Mouse (Mus musculus): Measurements from ENCODE around the gene Elmod3. TPM values are rescaled to one million over a fixed set of nuclear protein-coding genes. Genes with fewer than 3 reads are reported as not detected.

Elmod3 gene
- total and polyA plus RNA-seq, 3 experiments: 4.2 to 9.0 (median 7.1) TPM

DNA sequence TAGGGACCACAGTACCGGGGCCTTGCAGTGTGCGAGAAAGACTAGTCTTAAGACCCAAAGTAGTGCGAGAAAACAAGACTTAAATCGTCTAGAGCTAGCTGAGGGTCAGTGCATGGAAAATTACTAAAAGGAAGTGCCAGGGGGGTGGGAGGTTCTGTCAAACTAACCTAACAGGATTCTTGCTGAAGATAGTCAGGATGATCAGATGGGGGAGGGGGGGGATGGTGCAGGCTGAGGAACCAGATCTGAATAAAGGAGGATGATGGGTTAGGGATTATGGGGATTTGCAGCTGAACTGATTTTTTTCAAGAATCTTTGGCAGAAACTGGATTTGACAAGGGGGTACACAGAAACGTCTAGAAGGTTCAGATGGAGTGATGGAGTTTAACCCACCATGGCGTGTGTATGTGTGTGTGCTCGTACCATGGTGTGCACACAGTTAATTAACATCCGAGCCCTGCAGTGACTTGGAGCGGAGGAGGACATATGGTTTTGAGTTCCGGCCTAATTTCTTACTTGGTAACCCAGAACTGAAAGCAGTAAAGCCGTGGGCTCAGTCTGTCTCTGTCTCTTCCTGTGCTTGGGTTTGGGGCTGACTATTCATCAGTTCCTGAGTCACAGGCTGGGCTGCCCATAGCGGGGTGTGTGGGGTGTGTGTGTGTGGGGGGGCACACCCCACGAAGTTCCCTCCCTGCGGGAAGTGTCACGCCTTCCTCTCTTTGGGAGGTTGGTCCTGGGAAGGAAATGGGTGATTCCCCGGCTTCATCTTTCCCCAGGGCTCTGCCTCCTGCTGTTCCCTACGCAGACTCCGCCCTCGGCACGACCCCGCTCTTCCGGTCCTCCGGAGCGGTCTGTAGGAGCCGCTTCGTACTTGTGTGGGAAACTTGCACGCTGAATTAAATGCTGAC lies 45.8 kb downstream of the Elmod3 start (continued):
- TF ChIP-seq BHLHE40 (IDR thresholded peaks at IDR 0.05; ENCODE audit: low read depth, low read length): no peak; the same call in 1 of the 2 replicates
- TF ChIP-seq USF2 (conservative IDR thresholded peaks at IDR 0.05; ENCODE audit: low read depth, low read length): no peak

DNA sequence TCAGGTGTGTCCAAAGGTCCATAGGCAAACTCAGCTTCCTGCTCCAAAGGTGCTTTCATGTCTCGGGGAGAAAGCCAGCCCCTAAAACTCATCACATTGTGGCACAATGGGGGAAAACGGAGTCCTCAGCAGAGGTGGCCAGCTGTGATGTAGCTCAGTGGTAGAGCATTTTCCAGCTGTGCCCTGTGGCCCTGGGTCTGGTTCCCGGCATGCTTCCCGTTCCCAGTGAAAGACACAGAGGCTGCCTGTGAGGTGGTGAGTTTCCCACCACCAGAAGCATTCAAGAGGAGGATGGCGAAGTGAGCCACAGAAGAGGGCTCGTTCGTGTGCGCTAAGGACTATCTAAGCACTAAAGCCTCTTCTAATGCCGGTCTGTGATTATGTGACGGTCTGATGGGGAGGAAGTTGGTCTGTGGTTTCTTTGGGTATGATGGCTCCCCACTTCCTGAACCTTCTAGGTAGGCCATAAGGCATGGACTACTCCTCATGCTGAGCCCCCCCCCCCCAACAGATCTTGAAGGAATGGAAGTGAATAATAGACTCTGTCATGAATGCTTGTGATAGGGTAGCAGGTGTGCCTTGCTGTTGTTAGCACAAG lies 47.6 kb downstream of the Elmod3 start:
- Histone ChIP-seq H3K27ac (ENCODE audit: insufficient read depth, low read depth) (peak overlapping the region; percentile 60), H3K4me1 (ENCODE audit: control insufficient read depth in 1 of 2, insufficient read depth in 2 of 2) (peaks cover 11 to 41% of the 10 kb centered on the region in 2 experiments), H3K4me3 (replicated peaks in 1 of 3; ENCODE audit: low read depth in 2 of 3, low read length in 2 of 3, poor library complexity in 1 of 3) (peak overlapping the region; percentile 51 to 75 (median 63)), H3K36me3 (replicated peaks in 1 of 2; ENCODE audit: control insufficient read depth in 1 of 2, insufficient read depth in 1 of 2, low read length in 1 of 2) (peaks cover 4 to 20% of the 10 kb centered on the region in 2 experiments), H3K79me2 (replicated peaks; ENCODE audit: control insufficient read depth, extremely low read depth, insufficient read depth, poor library complexity, severe bottlenecking) (peaks cover 14% of the 10 kb centered on the region), H3K9ac (ENCODE audit: insufficient read depth, low read depth) (peak overlapping the region; percentile 59), H3K4me2 (ENCODE audit: insufficient read depth, low read depth, poor library complexity, severe bottlenecking) (peak overlapping the region; percentile 73), H3K9me3 (replicated peaks; ENCODE audit: low read length) (peaks cover 3% of the 10 kb centered on the region), H3K27me3 (replicated peaks) (no peaks in the 10 kb centered on the region)
- peak; percentile 37 for DNase-seq (ENCODE audit: extremely low read depth)
- TF ChIP-seq MYC (IDR thresholded peaks at IDR 0.05; ENCODE audit: low read depth, low read length) (0 out of 2 replicates have a peak, but pooled peaks have one; percentile 12), JUN (IDR thresholded peaks at IDR 0.05; ENCODE audit: insufficient read depth, low read depth, low read length) (no peak), SIN3A (IDR thresholded peaks at IDR 0.05; ENCODE audit: low read length) (peak; percentile 59)
- in situ Hi-C loops (cut with MboI; ENCODE audit: low pct_ligation_motif_present, low pct_unique_long_range_greater_than_20kb, low sequenced_read_pairs): no loop called here
- dilution Hi-C loops (cut with MboI; ENCODE audit: extremely low pct_ligation_motif_present, extremely low pct_unique_long_range_greater_than_20kb, low sequenced_read_pairs): no loop called here

- DNase-seq (ENCODE audit: extremely low read depth): peak; percentile 20
- H3K9me3 ChIP-seq (replicated peaks; ENCODE audit: low read length): peaks cover 3% of the 10 kb centered on the region
- H3K27me3 ChIP-seq (replicated peaks): no peaks in the 10 kb centered on the region
- dilution Hi-C loops (cut with MboI; ENCODE audit: extremely low pct_ligation_motif_present, extremely low pct_unique_long_range_greater_than_20kb, low sequenced_read_pairs) (no loop called here), in situ Hi-C loops (cut with MboI; ENCODE audit: low pct_ligation_motif_present, low pct_unique_long_range_greater_than_20kb, low sequenced_read_pairs) (no loop called here)
- TF ChIP-seq JUND (conservative IDR thresholded peaks at IDR 0.05; ENCODE audit: low read depth, low read length) (no peak), CHD1 (IDR thresholded peaks at IDR 0.05; ENCODE audit: low read depth, low read length) (no peak), ZMIZ1 (IDR thresholded peaks at IDR 0.05; ENCODE audit: low read depth, low read length) (no peak), MYC (IDR thresholded peaks at IDR 0.05; ENCODE audit: low read depth, low read length) (no peak), HCFC1 (IDR thresholded peaks at IDR 0.05; ENCODE audit: low read depth, low read length) (no peak), NRF1 (IDR thresholded peaks at IDR 0.05; ENCODE audit: low read depth, low read length) (no peak), POLR2A (IDR thresholded peaks at IDR 0.05; ENCODE audit: low read depth, low read length) (no peak), MXI1 (IDR thresholded peaks at IDR 0.05; ENCODE audit: low read depth, low read length) (0 out of 2 replicates have a peak, but pooled peaks have one; percentile 6), SIN3A (IDR thresholded peaks at IDR 0.05; ENCODE audit: low read length) (0 out of 2 replicates have a peak, but pooled peaks have one; percentile 19), KAT2A (IDR thresholded peaks at IDR 0.05; ENCODE audit: insufficient replicate concordance, low read length) (no peak)
- peak overlapping the region; percentile 59 for H3K9ac ChIP-seq (ENCODE audit: insufficient read depth, low read depth)
- peak overlapping the region; percentile 51 to 75 (median 63) for H3K4me3 ChIP-seq (replicated peaks in 1 of 3; ENCODE audit: low read depth in 2 of 3, low read length in 2 of 3, poor library complexity in 1 of 3)
- H3K79me2 ChIP-seq (replicated peaks; ENCODE audit: control insufficient read depth, extremely low read depth, insufficient read depth, poor library complexity, severe bottlenecking): peaks cover 14% of the 10 kb centered on the region
- H3K4me2 ChIP-seq (ENCODE audit: insufficient read depth, low read depth, poor library complexity, severe bottlenecking): peak overlapping the region; percentile 73
- H3K4me1 ChIP-seq (ENCODE audit: control insufficient read depth in 1 of 2, insufficient read depth in 2 of 2): peaks cover 11 to 47% of the 10 kb centered on the region in 2 experiments
- H3K36me3 ChIP-seq (replicated peaks in 1 of 2; ENCODE audit: control insufficient read depth in 1 of 2, insufficient read depth in 1 of 2, low read length in 1 of 2): peaks cover 0 to 14% of the 10 kb centered on the region in 2 experiments
- H3K27ac ChIP-seq (ENCODE audit: insufficient read depth, low read depth): peak overlapping the region; percentile 57
Observed at GRCm38 (mm10) chr6:72550025-72550424, 48.2 kb downstream of the Elmod3 start.
